Mouse (Mus musculus) c-Kit-positive CD71-positive TER-119-negative erythroid progenitor cells, embryonic 14.5 days (primary cell): ENCODE results near the gene Washc1.
"Not testable (repeated sequence)": the region's sequence is repeated elsewhere in the genome, so short reads cannot be mapped to it uniquely, and the experiment has no call there.

Experiments
- DNase-seq: peaks from one replicate; pipeline ENCODE4 v3.0.0-alpha.2; 2013; ENCODE audit warnings: low read depth

Gene Washc1

DNA sequence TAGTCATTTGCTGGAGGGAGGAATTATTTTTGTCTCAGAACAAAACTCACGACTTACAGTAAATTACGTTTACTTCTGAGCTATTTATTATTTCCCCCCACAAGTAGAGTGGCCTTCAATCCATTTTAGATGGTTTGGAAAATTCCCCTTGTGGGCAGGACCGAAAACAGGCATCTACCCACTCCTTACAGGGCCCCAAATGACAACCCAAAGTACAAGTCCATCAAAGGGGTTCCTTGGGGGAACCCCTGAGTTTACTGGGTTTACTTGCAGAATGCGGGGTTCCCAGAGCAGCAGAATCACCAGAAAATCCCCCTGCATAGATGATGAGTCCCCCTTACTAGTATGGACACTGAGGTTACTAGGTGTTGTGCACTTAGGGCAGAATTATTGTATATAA is 821 bp downstream of the Washc1 start:
- no peak for DNase-seq

DNA sequence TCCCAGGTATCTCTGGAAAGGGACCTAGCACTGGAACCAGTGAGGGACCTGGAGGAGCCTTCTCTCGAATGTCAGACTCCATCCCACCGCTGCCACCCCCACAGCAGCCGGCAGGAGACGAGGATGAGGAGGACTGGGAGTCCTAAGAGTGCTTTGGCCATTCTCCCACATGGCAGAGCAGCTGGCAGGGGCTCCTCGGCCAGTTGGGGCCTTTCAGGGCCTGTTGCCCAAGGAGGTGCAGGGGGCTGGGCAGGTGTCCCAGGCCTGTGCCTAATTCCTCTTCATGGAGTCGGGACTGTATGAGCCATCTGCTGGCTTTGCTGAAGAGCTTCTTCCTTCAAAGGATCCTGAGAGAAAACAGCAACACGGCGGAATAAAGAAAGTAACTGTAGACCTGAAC is 7.6 kb downstream of the Washc1 start:
- no peak for DNase-seq

DNA sequence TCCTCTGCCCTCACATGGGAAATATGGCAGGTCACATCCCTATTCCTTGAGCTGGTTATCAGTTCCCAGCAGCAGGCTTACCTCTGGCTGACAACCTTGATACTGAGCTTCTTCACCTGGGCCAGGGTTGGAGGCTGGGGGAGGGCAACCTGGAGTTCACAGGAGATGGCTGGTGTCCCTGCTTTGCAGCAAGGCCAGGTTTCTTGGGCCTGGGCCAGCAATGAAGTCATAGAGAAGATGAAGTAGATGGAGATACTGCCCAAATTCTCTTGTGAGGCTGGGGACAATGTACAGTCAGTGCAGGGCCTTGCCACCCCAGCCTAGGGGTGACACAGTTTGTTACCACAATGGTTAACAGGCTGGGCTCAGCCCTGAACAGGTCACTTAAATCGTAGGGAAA is 9.4 kb downstream of the Washc1 start:
- no peak for DNase-seq

DNA sequence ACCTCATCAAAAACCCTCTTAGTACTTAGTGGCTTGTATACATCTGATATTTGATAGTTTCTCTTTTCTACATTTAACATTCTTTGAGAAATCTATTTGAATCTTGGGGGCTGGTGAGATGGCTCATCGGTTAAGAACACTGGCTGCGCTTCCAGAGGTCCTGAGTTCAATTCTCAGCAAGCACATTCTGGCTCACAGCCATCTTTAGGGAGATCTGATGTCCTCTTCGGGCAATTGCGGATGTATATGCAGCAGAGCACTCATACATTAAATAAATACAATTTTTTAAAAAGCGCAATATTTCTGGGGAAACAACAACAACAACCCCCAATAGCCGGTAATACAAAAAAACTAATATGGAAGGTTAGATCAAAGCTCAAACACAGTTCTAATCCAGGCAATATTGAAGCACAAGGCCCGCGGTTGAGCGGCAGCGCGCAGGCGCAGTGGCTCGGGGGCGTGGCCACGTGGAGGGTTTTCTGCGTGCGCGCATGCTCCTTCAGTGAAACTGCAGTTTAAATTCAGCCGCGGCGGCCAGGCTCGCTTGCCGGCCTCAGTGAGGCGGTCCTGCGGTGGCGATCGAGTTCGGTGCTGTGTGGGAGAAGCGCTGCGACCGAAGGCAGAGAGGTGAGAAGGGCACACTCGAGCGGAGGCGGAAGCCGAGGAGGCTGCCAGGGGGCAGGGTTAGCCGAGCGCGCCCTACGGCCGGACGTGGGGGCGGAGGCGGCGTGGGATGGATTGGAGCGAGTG is 11.9 kb downstream of the Washc1 start, which contains the start of gene Ddx11:
Ddx11 (plus strand) TSS at position 455 of the 750 bp plus-strand sequence.
- peak; percentile 84 for DNase-seq

DNA sequence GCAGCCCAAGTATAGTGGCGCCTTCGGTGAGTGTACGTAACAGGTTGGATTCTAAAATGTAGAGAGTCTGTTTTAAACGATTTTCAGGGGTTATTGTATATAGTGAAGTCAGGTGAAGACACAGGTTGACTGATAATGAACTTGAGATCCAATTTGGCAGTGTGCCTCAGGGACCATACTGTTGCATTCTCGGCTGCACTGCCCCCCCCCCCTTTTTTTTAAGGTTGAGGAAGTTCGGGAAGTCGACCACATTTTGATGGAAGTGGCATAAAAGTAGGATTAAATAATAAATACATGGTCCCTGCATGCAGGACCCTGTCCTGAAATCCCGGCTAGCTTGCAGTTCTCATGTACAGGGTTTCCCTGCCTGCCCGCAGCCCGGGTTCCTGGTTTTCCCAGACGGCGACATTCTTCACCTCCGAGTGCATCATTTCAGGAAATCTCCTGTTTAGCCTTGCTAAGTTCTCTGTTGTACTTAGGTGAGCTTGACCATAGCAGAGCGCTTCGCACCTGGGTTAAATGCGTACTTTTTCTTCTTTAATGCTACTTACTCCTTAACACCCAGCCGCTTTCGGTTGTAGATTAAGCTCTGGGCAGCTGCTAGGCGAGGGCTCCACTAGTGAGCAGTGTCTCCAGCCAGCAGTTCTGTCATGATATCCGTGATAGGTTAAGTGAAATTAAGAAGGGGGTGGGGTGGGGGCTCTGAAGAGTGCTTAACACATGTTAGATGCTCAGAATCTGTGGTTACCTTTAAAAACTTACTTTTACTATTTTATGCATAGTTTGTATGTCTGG is 12.7 kb downstream of the Washc1 start:
- DNase-seq: no peak

DNA sequence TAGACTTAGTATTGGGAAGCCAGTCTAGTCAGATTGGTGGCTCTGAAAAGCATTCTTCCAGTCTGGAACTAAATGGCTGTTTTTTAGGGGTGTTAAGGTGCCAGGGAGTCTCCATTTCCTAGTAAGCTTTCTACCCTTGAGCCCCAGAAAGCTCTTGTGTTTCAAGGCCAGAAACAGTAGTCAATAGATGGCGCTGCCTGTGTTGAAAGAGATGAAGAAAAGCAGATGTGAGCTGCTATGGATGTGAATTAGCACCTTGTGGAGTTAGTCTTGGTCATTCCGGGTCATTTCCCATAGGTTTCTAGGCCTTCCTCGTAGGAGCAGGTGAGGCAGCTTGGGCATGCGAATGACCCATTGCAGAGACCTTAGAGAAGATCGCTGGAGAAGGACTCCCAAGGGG is 13.9 kb downstream of the Washc1 start:
- peak; percentile 44 for DNase-seq

DNA sequence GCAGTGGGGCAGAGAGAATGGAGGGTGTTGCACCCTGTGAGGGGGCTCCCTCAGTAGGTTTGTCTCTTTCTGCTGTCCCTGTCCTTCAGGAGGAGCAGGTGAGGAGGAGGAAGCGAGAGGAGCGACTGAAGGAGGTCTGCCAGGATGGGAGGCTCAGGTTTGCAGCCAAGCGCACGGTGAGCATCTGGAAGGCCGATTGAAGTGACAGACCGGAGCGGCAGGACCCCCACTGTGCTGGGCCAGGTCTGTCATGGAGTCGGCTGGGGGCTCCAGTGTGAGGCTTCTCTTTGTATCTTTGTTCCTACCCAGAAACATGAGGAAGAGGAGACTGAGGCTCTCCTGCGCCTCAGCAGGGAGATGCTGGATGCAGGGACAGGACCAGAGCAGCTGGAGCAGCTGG is 19.0 kb downstream of the Washc1 start:
- DNase-seq: no peak

GRCm38 (mm10) chr17:66131212-66131611 is 19.9 kb downstream of the Washc1 start:
- DNase-seq: no peak

- not testable (repeated sequence) for DNase-seq
Observed at GRCm38 (mm10) chr17:66152706-66153662, 41.6 kb downstream of the Washc1 start.

GRCm38 (mm10) chr17:66153735-66154423 is 42.5 kb downstream of the Washc1 start:
- DNase-seq: not testable (repeated sequence)

DNA sequence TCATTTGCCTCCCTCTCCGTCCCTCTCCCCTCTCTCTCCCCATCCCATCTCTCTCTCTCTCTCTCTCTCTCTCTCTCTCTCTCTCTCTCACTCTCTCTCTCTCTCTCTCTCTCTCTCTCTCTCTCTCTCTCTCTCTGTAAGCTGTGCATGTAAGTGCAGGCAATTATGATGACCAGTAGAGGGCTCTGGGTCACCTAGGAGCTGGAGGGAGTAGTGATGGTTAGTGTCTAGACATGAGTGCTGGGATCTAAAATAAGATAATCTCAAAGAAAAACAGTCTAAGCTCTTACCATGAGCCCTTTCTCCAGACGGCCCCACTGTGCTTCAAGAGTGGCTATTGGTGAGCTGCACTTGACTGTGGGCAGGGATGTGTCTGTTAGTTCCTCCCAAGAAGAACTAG is 43.5 kb downstream of the Washc1 start:
- DNase-seq: no peak

GRCm38 (mm10) chr17:66158271-66158670 is 46.9 kb downstream of the Washc1 start:
- no peak for DNase-seq

DNA sequence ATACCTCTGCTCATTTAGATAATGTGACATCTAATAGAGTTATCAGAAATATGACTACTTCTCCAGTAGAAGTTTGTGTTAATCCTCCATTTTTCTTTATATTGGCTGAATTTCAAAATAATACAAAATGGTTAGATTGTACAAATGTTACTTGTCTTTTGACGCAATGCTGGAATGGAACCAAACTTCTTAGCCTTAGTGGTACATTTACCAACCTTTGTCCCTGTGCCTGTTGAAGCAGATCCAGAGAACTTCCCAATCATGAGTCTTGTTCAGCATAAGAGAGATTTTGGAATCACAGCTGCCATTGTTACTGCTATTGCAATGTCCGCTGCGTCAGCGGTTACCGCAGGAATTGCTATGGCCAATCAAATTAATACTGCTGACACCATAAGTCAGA is 55.8 kb downstream of the Washc1 start:
- DNase-seq: not testable (repeated sequence)
